Mouse (Mus musculus) urinary bladder, postnatal 14 days (tissue): ENCODE data around the gene Ifrd2.

Experiments
- DNase-seq: peaks from one replicate; pipeline ENCODE4 v3.0.0; 2021; ENCODE audit warnings: low spot score

Gene Ifrd2

GRCm38 (mm10) chr9:107586974-107587832 lies at the start of gene Ifrd2:
Gene Ifrd2, plus strand, starts transcription at chr9:107587642.
- peak; percentile 97 for DNase-seq

- DNase-seq, result no peak
These were observed 49.2 kb upstream of the Ifrd2 start for GRCm38 (mm10) chr9:107538231-107538630.

DNA sequence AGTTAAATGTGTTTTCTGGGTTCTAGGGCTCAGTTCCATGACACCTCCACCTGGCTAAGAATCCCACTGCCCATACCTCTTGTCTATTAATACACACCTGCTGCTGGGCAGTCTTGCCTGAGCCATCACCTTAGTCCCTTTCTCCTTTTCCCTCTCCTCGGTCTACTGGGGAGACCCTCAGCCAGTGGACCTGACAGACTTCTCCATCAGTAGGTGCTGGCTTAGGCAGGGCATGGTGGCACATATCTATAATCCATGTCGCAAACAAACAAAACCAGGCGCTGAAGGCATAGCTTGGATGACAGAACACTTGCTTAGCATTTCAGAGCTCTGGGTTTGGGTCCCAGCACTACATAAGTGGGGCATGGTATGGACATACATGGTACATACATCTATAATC lies 48.7 kb upstream of the Ifrd2 start:
- DNase-seq, result no peak

GRCm38 (mm10) chr9:107539940-107540339 lies 47.5 kb upstream of the Ifrd2 start:
- DNase-seq, result no peak

DNA sequence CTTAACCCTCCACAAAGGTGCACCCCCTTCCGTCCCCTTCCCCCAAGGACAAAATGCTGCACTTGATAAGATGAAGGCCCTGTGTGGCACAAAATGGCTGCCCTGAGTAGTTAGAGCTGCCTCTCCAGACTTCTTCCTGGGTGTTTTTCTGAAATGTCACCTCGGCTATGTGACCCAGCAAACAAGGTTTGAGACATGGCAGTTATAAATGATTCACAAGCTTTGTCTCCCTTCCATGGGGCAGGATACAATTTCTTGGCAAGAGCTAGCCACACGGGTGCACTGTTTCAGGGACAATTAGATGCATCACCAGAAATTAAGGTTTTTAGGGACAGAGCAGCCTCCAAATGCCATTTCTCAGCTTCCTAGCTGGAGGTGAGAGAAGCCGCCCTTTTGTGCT lies 47.0 kb upstream of the Ifrd2 start:
- DNase-seq, result no peak

GRCm38 (mm10) chr9:107541005-107541404 lies 46.4 kb upstream of the Ifrd2 start:
- DNase-seq, result no peak

GRCm38 (mm10) chr9:107541474-107542351 lies 45.7 kb upstream of the Ifrd2 start, which contains the start of the genes Cyb561d2 and Nprl2:
Gene Cyb561d2, minus strand, starts transcription at chr9:107542193.
Gene Nprl2, plus strand, starts transcription at chr9:107542226.
- DNase-seq, result peak; percentile 94

- no peak for DNase-seq
These were observed 45.1 kb upstream of the Ifrd2 start for GRCm38 (mm10) chr9:107542352-107542686.

DNA sequence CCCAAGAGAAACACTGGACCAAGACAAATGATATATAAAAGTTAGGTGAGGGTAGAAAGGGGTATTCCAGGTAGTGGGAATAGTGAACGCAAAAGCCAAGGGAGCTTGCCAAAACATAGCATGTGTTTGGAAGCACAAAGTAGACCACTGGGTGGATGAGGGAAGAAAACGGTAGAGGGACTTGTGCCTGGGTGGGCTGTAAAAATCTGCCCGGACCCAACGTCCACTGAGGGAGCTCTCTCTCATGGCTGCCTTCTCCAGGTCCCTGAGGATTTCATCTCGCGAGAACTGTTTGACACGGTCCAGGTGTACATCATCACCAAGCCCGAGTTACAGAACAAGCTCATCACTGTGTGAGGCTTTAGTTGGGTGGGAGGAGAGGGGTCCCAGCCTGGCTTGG lies 44.7 kb upstream of the Ifrd2 start:
- no peak for DNase-seq

DNA sequence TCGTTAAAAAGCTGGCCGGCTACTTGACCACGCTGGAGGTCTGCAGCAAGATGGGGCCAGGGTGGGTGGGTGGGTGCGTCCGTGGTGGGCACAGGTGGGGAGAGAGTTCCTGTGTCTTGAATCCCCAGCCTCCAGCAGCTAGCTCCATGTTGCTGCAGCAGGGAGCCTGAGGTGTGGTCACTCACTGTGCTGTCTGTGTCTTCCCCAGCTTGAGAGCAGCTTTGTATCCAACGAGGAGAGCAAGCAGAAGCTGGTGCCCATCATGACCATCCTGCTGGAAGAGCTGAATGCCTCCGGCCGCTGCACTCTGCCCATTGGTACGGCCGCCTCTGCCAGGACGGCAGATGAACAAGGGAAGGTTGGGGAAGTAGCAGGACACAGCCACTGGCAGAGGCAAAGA lies 44.1 kb upstream of the Ifrd2 start:
- DNase-seq, result no peak

DNA sequence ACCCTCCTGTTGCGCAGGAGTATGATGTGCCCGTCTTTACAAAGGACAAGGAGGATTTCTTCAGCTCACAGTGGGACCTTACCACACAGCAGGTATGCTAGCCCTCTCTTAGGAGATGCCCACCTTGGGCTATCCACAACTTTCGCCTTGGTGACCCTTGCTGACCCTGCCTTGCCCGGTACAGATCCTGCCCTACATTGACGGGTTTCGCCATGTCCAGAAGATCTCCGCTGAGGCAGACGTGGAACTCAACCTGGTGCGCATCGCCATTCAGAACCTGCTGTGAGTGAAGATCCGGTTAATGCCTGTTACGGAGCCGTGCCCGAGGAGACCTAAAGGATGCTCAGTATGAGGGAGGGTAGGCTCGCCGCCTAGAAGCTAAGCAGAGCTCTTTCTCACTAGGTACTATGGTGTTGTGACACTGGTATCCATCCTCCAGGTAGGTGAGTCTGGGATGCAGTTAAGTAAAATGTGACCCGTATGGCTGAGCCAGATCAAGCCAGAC lies 43.2 kb upstream of the Ifrd2 start:
- DNase-seq, result no peak

- no peak for DNase-seq
These were observed 42.7 kb upstream of the Ifrd2 start for GRCm38 (mm10) chr9:107544729-107545128.

- no peak for DNase-seq
These were observed 42.2 kb upstream of the Ifrd2 start for GRCm38 (mm10) chr9:107545199-107545598.

GRCm38 (mm10) chr9:107545602-107546001 lies 41.8 kb upstream of the Ifrd2 start:
- DNase-seq, result peak; percentile 80

- peak; percentile 89 for DNase-seq
These were observed 40.4 kb upstream of the Ifrd2 start, which contains the start of gene Zmynd10 for GRCm38 (mm10) chr9:107547026-107547425. Gene Zmynd10, plus strand, starts transcription at chr9:107547298.

DNA sequence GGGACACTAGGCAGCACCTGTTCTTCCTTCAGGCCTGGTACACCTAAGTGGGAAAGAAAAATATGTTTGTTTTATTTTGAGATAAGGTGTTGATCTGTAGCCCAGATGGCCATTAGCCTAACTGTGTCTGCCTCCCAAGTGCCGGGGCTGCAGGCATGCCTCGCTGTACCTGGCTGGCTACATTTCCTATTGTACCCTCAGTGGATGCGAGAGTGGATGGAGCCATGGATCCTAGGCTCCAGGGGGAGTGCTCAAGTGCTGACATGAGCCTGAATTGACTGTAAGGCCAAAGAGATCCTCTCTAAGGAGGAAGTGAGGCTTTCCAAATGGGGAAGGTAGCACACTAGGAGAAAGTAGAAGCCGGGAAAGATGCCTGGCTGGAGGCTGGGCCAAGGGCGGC lies 39.5 kb upstream of the Ifrd2 start:
- DNase-seq, result no peak

DNA sequence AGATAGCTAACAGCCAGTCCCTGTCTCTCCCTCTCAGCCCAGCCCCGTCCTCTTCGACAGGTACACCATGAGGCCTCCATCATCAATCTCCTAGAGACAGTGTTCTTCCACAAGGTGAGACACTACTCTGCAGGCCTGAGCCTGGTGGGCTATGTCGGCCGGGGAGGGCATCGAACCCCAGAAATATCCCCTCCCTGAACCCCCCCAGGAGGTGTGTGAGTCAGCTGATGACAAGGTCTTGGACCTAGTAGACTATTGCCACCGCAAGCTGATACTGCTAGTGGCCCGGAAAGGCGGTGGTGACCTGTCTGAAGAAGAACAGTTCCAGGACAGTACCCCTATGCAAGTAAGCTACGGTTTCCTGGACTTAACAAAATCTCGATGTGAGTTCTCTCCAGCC lies 38.6 kb upstream of the Ifrd2 start:
- no peak for DNase-seq

DNA sequence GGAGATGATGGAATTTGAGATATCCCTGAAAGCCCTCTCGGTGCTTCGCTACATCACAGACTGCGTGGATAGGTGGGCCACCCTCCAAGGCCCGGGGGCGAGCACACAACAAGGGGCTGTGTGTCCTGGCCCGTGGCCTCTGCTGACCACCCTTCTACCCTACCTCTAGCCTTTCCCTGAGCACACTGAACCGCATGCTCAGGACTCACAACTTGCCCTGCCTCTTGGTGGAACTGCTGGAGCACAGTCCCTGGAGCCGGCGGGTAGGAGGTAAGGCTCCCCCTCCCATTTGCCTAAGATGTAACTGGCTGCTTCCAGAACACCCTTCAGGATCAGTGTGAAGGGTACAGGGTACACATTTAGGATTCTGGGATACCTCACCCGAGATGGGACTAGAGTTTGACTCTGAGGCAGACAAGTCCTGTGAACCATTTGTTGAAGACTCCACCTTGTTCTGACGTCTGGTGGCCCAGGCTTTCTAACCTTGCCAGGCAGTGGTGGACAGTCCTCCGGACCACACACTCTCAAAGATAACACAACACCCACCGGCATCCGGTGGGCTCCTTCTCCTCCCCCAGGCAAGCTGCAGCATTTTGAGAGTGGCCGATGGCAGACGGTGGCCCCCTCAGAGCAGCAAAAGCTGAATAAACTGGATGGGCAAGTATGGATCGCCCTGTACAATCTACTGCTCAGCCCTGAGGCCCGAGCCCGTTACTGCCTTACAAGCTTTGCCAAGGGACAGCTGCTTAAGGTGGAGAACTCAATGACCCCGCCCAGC lies 38.0 kb upstream of the Ifrd2 start:
- DNase-seq, result no peak

DNA sequence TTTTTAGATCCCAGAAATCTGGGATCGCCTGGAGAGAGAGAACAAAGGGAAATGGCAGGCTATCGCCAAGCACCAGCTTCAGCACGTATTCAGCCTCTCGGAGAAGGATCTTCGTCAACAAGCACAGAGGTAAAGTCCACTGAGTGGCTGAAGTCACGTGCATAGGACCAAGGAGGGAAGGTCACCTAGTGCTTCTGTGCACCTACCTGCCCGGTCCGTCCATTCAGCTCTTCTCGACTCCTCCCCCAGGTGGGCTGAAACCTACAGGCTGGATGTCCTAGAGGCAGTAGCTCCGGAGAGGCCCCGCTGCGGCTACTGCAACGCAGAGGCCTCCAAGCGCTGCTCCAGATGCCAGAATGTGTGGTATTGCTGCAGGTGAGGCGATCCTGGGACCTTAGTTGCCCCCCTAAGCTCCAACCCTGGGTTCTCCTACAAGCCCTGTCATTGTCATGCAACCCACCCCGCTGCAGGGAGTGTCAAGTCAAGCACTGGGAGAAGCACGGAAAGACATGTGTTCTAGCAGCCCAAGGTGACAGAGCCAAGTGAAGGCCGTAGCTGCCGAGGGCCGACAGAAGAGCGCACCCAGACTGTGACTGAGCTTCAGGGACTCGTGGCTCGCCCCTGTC lies 36.8 kb upstream of the Ifrd2 start:
- no peak for DNase-seq

- peak; percentile 73 for DNase-seq
These were observed 36.1 kb upstream of the Ifrd2 start, which contains the start of gene Rassf1 for GRCm38 (mm10) chr9:107551117-107551889. Gene Rassf1, plus strand, starts transcription at chr9:107551555.
